Mouse (Mus musculus) monocyte, adult 2 months (primary cell): ENCODE results near the gene Clca3a2.
"Not testable (repeated sequence)": the region's sequence is repeated elsewhere in the genome, so short reads cannot be mapped to it uniquely, and the experiment has no call there.

Source experiments
- DNase-seq, 2 experiments: peaks; one replicate each; pipeline ENCODE4 v3.0.0; 2022; ENCODE audit warnings: low spot score in 2 of 2, low read depth in 1 of 2

Clca3a2 gene

GRCm38 (mm10) chr3:144819219-144819618, at the start of gene Clca3a2:
Gene Clca3a2 (minus strand): TSS chr3:144819494.
- not testable (repeated sequence) for DNase-seq

DNA sequence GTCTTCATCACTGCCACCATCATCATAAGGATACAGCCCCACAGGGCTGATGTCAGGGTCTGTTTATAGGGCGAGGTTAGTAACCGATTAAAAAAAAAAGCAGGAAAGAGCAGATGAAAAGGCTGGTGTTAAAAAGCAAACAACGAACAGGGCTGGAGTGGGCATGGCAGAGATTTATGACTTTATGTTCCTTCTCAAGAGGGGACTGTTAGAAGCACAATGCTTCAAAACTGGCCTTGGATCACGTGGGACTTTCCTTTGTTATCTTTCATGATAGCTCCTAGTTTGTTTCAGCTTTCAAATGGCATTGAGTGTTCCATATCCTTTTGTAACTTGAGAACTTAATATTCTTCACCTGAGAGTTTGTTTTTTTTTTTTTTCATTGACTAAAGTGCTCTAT, 30.3 kb upstream of the Clca3a2 start:
- DNase-seq: no peak

GRCm38 (mm10) chr3:144849014-144849556, 29.8 kb upstream of the Clca3a2 start, which contains the start of gene Clca3b:
Gene Clca3b (minus strand): TSS chr3:144849357.
- not testable (repeated sequence) for DNase-seq

- no peak for DNase-seq
Observed at GRCm38 (mm10) chr3:144827257-144827656, 8.0 kb upstream of the Clca3a2 start.

DNA sequence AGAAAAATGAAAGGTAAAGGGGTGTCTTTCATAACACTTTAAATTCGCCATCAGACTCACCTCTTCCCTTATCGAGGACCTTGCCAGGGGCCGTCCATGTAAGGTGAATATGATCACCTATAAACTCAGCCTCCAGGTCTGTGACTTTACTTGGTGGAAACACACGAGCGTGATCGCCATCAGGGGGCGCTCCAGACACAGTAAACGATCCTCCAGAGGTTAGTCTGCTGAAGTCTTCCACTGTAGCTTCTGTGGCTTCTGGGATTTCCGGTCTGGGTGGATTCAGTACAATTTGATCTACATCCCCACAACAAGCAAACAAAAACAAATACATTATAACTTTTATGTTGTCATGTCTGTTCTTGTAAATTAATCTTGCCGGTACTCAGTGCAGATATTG, 5.9 kb upstream of the Clca3a2 start:
- no peak for DNase-seq

- no peak for DNase-seq
Observed at GRCm38 (mm10) chr3:144823331-144823730, 4.0 kb upstream of the Clca3a2 start.

DNA sequence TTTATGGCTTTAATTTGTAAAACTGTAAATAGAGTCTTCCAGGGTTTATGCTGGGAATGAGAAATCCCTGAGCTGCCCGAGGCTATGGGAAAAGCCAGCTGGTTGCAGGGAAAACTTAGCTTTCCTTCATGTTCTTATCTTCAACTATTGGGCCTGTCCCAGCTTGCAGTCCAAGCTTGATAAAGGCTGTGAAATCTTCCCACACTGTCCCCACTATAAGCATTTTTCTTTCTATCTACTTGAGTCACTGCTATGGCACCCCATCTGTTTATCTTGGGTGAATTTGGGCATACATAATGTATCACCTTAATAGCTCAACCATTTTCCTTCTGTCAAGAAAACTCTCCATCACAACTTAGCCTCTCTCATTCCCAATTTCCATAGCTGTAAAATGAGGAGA, 1.3 kb upstream of the Clca3a2 start:
- DNase-seq: no peak

DNA sequence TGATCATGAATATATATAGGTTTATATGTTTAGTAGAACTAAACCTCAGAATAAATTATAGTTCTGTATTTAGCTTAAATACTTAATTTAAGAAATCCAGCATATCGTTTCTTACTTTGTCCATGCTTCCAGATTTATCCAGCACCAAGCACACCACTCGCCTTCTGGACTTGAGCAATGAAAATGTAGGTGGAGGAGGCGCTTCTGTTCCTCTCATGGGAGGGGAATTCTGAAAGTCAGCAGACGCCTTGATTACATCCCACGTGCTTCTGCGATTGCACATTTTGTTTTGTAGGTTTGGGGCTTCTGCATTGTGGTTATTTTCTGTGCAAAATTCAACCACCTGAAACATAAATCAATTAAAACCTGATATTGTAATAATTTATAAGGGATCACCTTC, 6.0 kb downstream of the Clca3a2 start:
- not testable (repeated sequence) for DNase-seq

DNA sequence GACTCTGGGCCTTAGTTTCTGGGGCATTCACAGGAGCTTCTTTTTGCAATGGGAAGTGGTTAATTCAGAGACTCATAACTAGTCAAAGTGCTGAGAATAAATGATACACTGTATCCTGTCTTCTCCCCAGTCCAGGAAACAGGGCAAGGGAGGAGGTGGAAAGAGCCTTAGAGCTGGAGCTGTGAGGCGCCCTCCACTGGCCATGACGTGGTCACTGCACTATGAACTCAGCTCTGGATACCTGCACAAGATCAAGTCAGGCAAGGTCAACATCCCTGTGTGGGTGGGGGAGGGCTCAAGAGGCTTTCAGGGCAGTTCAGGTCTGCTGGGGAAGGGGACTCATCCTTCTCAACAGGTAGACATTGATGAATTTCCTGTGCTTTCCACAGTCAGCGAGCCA, 7.5 kb downstream of the Clca3a2 start:
- no peak for DNase-seq

GRCm38 (mm10) chr3:144808153-144808925, 11.0 kb downstream of the Clca3a2 start:
- DNase-seq: not testable (repeated sequence)

DNA sequence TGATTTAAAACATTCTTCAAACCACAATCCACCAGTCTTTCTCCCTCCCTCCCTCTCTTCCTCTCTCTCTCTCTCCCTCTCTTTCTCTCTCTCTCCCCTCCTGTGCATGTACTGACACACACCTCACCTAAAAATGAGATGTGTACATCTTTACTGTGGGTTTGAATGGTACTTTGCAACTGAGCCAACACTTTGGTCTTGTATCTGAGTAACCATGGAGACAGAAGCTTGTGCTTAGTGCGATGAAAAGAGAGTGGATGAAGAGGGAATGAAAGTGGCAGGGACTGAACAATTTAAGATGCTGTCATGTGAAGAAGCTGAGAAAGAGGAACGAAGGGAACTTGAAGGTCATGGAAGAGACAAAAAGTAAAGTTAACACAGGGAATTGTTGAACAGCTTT, 12.7 kb downstream of the Clca3a2 start:
- not testable (repeated sequence) for DNase-seq

DNA sequence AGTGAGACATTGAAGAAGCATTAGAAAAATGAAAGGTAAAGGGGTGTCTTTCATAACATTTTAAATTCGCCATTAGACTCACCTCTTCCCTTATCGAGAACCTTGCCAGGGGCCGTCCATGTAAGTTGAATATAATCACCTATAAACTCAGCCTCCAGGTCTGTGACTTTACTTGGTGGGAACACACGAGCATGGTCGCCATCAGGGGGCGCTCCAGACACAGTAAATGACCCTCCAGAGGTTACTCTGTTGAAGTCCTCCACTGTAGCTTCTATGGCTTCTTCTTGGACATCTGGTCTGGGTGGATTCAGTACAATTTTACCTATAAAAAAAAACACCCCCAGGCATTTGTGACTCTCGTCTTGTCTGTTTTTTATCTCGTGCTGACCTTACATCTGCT, 17.4 kb downstream of the Clca3a2 start:
- no peak for DNase-seq

GRCm38 (mm10) chr3:144785181-144786148, 33.8 kb downstream of the Clca3a2 start:
- no peak for DNase-seq

GRCm38 (mm10) chr3:144765161-144765560, 54.1 kb downstream of the Clca3a2 start:
- DNase-seq: no peak

DNA sequence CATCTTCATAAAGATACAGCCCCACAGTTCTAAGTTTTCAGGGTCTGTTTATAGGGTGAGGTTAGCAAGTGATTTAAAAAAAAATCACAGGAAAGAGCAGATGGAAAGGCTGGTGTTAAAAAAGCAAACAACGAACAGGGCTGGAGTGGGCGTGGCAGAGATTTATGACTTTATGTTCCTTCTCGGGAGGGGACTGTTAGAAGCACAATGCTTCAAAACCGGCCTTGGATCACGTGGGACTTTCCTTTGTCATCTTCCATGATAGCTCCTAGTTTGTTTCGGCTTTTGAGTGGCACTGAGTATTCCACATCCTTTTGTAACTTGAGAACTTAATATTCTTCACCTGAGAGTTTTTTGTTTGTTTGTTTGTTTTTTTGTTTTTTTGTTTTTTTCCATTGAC, 57.8 kb downstream of the Clca3a2 start:
- no peak for DNase-seq

GRCm38 (mm10) chr3:144760592-144761309, 58.5 kb downstream of the Clca3a2 start, which contains the start of gene Clca3a1:
Gene Clca3a1 (minus strand): TSS chr3:144760977.
- no peak for DNase-seq

- DNase-seq: no peak
Observed at GRCm38 (mm10) chr3:144759719-144760118, 59.6 kb downstream of the Clca3a2 start.

GRCm38 (mm10) chr3:144756103-144756502, 63.2 kb downstream of the Clca3a2 start:
- DNase-seq: not testable (repeated sequence)

DNA sequence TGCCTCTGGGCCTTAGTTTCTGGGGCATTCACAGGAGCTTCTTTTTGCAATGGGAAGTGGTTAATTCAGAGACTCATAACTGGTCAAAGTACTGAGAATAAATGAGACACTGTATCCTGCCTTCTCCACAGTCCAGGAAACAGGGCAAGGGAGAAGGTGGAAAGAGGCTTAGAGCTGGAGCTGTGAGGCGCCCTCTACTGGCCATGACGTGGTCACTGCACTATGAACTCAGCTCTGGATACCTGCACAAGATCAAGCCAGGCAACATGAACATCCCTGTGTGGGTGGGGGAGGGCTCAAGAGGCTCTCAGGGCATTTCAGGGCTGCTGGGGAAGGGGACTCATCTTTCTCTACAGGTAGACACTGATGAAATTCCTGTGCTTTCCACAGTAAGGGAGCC, 66.2 kb downstream of the Clca3a2 start:
- DNase-seq: no peak

GRCm38 (mm10) chr3:144749062-144749963, 70.0 kb downstream of the Clca3a2 start:
- not testable (repeated sequence) for DNase-seq
